Mouse (Mus musculus) heart, adult 2 months (tissue): ENCODE measurements around the gene Cnmd.

Experiments
- CTCF ChIP-seq: fragments of 200-600 bp; IDR thresholded peaks from 2 replicates; pipeline ENCODE4 v1.8.1; 2022; ENCODE audit warnings: antibody characterized with exemption, mild to moderate bottlenecking, moderate library complexity
- POLR2A ChIP-seq: fragments of 200-500 bp; IDR thresholded peaks from 2 replicates; pipeline ENCODE4 v1.6.1; 2011; ENCODE audit warnings: mild to moderate bottlenecking, low read depth, low read length, control low read depth; ENCODE audit not compliant: insufficient read depth

DNA sequence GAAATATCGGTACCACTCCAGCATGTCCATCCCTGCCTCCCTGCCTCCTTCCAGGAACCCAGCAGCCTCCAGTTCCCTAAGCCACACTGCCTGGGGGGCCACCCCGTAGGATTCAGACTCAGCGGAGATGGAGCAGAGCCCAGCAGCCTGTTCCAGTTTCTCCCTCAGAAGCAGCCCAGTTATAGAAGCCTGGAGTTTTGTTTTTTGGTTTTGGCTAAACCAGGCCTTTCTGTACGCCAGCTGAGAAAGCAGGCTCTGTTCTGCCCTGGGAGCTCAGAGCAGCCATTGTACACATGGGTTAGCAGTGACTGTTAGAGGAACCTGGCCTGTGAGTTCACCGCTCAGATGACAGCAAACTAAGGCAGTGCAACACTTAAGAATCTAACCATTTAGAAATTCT, 3.7 kb downstream of the Cnmd start:
- TF ChIP-seq CTCF: no peak
- no peak for TF ChIP-seq POLR2A
